Mouse (Mus musculus) T-helper 1 cell (primary cell): ENCODE data around the gene Zc3h12a.

Experiments
- in situ Hi-C: fragments of 300-600 bp; cut with MboI, MseI; formaldehyde crosslinking; loops from one replicate; pipeline ENCODE4 v1.15.1; 2025; ENCODE audit warnings: high pct_unique_total_duplicates

Zc3h12a gene

DNA sequence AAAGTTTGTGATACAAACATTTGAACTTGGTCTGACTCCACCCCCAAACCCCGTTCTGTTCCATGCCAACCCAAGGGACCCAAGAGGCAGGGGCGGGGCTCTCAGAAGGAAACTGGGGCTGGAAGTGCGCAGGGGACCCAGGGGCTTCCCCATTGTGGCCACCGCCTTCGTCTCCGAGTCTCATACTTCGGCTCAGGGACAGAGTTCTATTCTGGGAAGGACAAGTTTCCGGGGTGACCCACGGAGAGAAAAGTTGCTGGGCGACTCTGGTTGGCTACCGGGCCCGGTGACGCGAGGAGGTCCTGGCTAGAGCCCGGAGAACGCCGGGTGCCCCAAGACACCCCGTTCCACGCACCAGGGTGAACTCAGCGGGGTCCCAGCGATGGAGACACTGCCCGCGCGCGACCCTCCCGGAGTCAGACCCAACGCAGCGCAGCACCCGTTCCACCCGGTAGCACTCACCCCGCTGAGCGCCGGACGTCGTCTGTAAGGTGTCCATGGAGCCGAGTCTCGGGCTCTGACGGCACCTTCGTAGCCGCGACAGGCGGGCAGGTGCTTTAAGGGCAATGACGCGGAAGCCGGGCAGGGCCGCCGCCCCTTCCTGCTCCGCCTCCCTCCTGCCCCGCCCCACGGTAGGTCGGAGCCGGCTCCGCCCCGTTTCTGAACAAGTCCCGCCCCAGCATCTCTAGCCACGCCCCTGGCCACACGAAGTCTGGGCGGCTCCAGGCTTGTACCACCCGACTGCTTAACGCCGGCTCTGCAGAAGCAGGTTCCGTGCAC is at the start of gene Zc3h12a:
Gene Zc3h12a (minus strand): TSS at position 536 of the 780 bp plus-strand sequence.
- in situ Hi-C loops: no loop called here

DNA sequence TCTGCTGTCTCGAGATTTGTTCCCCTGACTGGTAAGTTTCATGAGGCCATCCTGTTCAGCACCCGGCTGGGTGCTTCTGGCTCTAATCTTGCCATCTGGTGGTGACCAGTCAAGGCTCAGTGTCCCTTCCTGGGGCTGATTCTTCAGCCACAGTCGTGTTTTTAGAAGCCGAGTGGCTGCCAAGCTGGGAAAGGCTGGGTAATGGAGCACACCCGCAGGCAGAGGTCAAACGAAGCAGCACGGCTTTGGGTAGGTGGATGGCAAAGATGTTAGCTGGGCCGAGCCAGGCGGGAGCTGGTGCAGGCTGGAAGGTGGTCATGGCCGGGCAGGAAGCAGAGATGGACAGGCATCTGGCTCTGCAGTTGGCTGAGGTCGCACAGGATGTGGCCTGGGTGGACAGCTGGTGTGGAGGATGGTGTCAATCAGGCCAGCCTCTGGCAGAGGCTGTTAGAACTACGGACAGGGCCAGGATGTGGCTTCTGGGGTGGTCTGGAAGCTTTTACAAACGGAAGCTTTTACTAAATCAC is 49.1 kb upstream of the Zc3h12a start:
- in situ Hi-C loops: no loop called here

DNA sequence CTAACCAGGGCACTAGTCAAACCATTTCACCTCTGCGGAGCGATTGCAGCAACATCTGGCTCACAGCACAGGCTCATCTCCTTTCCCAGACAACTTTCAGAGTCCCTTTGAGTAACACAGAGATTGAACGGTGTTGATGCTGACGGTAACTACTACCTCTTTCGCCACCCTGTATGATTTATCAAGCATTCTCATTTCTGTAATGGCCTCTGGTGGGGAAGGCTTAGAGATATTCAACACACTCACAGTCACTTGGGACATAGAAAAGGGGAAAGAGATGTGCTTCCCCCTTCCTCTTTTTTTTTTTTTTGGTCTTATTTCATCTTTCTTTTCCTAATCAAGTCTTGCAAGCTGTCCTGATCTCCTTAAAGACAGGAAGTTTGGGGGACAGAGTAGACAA is 48.5 kb upstream of the Zc3h12a start:
- in situ Hi-C loops: no loop called here

DNA sequence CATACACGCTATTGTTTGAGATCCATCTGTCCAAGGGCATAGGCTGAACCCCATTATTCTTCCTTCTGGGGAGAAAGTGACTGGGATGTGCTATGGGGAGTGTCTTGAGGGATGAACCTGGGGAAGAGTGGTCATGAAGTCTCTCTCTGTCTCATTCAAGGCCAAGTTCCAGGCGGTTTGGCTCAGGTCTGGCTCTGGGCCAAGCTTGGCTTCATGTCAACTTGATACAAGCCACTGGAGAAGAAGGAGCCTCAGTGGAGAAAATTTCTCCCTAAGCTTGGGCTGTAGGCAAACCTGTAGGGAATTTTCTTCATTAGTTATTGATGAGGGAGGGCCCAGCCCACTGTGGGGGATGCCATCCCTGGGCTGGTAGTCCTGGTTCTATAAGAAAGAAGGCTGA is 48.0 kb upstream of the Zc3h12a start:
- in situ Hi-C loops: no loop called here

DNA sequence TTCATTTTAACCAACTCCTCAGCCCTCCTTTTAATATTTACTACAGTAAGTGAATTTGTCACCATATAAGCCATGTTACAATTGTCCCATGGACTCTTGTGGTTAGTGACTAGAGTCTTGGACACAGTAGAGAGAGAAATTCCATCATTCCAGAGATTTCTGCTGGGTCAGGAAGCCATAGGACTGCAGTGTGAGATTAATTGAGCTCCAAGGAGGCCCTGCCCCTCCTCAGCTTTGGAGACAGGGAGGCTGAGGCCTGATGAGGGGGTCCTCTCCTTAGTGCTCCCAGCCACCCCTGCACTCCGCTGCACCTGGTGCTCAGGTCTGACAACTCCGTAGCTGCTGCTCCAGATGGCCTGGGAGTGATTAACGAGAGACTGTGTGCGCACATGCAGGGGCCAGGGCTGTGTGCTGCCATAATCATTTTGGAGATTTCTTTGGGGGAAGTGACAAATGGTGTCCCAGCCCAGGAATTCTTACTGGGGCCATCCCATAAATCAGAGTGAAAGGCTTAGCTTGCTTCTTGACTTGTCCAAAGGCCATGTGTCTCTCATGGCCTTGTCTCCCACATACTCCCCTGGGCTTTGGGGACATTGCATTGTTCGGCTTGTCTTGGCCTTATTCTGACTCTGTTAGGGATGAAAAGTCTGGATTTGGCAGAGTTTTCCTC is 47.0 kb upstream of the Zc3h12a start:
- in situ Hi-C loops: no loop called here

DNA sequence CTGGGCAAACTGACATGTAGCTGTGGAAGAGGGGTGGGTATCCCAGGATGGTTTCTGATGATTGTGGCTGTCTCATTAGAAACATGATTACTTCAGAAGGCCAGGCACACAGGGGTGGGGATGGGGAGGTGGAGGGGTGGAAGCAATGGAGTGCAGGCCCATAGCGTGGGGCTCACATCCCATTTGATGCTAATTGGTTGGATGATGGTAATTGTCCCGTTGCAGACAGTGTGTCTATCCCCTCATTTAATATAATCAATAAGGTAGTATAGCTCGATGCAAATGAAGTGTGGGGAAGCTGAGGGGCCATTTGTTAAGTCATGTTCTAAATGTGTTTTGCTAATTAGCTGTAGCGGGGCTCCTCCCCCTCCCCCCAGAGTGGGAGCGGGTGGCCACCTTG is 45.5 kb upstream of the Zc3h12a start:
- in situ Hi-C loops: no loop called here

DNA sequence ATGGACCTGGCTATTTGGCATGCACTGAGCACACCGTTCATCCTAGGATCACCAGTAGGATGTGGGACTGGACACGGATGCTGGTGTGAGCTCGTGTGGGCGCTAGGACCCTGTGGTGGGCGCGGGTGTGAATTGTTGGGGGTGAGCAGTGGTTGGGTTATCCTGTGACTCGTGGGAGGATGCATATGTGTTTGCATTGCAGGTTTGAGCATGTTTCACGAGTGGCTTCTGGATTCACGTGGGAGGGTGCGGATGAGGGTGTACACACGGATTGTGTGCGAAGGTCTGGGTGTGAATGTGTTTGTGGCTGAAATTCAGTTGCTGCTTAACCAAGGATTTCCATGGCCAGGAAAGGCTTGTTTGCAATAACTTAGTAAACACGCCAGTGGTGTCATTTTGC is 45.1 kb upstream of the Zc3h12a start:
- in situ Hi-C loops: no loop called here

DNA sequence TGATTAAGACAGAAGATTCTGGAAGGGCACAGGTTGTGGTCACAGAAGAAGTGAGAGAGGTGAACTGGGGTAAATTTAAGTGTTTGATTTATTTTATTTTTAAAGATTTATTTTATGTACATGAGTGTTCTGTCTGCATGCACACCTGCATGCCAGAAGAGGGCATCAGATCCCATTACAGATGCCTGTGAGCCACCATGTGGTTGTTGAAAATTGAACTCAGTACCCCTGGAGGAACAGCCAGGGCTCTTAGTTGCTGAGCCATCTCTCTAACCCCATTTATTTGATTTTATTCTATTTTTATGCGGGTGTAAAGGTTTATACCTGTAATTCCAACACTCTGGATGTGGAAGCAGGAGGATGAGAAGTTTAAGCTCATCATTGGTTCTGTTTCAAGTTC is 40.1 kb upstream of the Zc3h12a start:
- in situ Hi-C loops: no loop called here

DNA sequence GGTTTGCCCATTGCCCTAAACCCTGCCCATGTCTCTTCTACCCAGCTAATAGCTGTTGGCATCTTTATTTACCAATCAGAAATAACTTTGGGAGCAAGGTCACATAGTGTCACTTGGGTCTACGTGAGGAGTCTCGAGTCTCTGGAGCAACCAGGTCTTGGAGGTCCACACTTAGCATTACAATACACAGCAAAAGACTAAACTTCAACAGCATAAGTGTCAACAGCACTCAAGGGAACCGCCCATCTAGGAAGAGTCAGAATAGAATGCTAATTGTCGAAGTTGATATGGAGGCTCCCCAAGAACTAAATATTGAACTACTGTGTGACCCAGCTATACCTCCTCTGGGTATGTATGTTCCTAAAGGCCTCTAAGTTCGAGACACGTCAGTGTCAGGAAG is 37.2 kb upstream of the Zc3h12a start:
- in situ Hi-C loops: no loop called here

DNA sequence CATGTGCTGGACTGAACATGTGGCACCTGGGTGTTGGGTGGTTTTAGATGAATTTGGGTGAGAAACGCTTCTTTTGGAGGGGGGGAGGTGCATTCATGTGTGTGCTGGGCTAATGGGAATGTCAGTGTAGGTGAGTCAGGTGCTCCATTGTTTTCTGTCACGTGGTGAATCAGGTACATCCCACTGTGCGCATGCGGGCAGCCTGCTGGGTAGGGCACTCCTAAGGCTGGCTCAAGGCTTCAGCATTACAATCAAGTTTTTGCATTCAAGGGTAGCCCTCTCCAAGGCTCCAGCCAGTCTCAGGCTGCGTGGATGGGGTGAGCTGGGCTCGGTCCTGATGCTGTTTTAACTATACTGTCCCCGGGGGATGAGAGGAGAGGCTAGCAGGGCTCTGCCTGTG is 35.1 kb upstream of the Zc3h12a start:
- in situ Hi-C loops: no loop called here

DNA sequence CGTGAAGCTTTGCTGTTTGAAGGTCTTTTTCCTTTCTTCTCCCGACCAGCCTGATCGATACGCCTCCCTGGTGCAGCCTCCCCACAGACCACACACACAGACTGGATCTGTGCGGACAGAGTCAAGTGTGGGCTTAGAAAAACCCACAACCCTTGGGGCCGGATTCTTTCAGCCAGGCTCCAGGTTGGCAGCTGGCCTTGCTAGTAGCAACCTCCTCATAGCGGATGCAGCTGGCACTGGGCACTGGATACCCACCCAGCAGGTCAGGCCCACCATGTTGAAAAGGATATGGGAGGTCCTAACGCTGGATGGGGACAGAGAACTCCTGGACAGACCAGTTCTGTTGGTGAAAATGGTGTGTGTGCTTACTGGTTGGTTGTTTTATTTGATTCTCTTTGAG is 33.8 kb upstream of the Zc3h12a start:
- in situ Hi-C loops: no loop called here

DNA sequence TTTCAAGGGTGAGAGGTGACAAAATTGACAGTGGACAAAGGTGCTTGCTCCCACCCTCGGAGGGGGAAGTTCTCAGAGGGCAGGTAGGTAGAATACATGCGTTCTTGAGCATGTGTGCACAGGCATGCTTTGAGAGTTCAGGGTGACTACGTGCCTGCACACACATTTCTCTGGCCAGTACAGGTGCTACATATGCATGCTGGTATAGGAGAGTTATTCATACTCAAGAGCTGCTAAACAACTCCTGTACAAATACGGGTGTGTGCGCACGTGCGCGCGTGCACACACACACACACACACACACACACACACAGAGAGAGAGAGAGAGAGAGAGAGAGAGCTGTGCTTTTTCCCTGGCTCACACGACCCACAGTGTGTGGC is 33.3 kb upstream of the Zc3h12a start:
- in situ Hi-C loops: no loop called here

DNA sequence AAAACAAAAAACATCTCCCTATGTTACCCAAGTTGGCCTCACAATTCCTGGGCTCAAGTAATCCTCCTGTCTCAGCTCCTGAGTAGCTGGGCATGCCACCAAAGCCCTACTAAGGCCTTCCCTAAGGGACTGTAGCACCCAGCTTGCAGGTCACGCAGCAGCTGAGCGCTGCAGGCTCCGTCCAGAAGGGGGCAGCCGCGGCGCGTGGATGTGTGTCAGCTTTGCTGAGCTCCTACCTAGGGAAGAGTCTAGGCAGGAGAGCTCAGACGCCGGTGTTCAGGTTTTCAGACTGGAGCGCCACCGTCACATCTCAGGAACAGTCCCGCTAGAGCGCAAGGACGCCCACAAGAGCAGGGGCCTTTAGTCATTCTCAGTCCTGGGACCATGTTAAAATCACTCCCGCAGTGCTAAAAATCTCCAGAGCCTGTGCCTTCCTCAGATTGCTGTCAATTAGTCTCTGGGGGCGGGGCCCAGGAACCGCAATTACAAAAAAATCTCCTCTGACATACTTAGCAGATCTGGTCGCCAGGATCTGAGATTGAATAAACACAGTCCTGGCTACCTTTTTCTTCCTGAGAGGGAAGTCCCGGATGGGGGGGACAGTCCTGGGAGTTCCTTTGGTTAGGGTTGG is 32.8 kb upstream of the Zc3h12a start:
- in situ Hi-C loops: no loop called here

DNA sequence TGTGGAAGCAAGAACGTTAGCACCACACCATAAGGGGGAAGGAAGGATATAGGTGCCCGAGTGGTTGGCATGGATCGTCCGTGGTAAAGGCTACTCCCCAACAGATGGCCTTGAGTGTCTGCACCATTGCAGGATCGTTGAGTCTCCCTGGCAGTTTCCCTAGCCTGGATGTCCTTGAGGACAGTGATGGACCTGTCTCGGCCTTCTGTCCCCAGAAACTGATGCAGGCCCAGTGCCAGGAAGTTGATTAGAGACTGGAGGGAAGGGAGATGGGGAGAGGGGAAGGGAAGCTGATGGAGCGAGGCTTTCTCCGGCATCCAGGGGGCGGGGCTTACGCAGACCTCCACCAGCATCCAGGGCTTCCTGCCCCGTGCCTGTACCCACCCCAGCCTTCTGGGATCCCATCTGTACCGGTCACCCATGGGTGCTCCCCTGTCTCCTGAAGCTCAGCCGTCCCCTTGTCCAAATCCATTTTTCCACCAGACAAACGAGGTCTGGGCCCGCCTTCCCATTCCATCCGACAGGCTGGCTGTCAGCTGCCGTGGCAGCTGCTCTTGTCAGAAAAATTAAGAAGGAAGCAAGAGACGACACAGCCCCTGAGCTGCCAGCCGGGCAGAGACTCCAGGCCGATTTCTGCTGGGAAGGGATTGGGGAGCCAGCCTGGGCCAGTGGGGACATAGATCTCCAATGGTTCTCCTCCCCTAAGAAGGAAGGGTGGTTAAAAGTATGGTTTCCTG is 31.1 kb upstream of the Zc3h12a start:
- in situ Hi-C loops: loop anchor here (10.0 kb wide), 1 partner anchor 756 kb away; no protein-coding TSS in a partner anchor

DNA sequence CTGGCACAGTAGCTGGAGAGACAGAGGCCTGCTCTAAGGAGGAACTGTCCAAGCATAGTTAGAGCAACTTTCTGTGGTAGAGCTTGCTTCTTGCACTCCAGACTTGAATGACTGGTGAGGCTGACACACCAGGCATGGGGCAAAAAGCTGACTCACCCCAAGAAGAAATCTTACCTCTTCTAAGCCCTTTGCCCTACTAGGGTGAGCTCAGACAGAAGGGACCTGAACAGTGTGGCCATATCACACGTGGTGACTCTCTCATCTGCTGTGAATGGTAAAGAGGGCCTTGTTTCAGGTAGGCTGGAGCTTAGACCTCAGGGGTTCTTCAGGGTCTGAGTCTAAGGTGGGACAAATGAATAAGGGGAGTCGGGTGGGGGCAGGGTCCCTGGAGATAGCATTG is 30.4 kb upstream of the Zc3h12a start:
- in situ Hi-C loops: loop anchor here (10.0 kb wide), 1 partner anchor 757 kb away; no protein-coding TSS in a partner anchor

DNA sequence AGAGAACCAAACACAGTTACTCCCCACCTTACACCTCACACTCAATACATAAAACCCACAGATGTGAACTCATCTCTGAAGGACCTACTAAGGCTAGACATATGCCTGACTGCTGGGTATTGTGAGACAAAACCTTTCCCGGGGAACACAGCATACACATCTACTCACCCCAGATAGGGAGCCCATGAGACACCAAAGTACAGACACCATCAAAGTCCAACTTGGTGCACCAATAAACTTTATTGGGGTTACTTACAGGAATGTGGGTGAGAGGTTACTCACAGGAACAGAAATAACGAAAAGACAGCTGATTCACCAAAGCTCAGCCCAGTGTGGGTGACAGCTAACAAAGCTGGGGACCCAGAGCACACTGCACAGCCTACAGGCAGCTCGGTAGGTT is 29.7 kb upstream of the Zc3h12a start:
- in situ Hi-C loops: loop anchor here (10.0 kb wide), 1 partner anchor 757 kb away; no protein-coding TSS in a partner anchor

DNA sequence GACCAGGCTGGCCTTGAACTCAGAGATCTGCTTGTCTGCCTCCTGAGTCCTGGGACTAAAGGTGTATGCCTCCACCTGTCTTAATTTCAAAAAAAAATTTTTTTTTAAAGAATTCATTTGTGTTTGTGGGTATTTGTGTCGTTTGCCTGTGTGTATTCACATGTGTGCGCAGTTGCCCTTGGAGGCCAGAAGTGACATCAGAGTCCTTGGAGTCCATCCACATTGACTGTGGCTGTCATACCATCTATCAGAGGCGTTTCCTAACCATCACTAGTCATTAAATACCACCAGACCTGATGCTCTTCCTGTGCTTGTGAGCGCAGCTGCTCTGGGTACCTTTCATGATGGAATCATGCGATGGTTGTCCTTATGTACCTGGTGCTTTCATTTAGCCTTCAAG is 28.0 kb upstream of the Zc3h12a start:
- in situ Hi-C loops: loop anchor here (10.0 kb wide), 1 partner anchor 759 kb away; no protein-coding TSS in a partner anchor

DNA sequence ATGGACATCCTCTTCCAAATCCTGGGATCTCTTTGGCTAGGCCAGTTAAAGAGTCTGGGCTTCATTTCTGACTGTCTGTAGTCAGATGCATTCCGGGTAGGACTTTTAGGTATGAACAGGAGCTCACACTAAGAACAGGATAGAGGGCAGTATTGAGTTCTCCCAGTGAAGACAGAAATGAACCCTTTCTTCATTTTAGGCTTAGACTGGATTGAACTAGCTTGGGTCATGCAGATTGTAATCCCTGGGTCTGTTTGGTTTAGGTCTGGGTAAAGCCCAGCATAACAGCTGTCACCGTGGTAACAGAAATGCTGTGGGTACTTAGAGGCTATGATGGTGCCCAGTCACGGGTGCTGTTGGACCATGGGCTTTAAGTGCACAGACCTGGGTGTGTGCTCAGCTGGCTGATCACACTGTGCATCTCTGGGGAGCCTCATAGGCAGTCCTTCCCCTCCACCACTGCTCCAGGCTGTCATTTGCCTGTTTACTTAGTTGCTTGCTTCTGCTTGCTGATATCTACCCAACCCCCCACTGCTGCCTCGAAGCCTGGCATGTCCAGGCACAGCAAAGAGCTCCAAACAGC is 26.1 kb upstream of the Zc3h12a start:
- in situ Hi-C loops: loop anchor here (10.0 kb wide), 1 partner anchor 761 kb away; no protein-coding TSS in a partner anchor

DNA sequence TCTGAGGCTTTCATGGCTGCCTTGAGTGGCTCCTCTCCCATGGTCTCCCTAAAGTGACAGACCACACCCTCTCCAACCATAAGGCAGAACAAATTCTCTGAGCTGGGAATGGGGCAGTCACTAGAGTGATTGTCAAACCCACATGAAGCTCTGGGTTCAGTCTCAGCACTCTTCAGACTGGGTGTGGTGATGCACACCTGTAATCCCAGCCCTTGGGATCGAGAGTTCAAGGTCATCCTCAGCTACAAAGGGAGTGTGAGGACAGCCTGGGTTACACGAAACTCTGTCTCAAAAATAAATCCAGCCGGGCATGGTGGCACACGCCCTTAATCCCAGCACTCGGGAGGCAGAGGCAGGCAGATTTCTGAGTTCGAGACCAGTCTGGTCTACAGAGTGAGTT is 24.8 kb upstream of the Zc3h12a start:
- in situ Hi-C loops: loop anchor here (10.0 kb wide), 1 partner anchor 762 kb away; no protein-coding TSS in a partner anchor

DNA sequence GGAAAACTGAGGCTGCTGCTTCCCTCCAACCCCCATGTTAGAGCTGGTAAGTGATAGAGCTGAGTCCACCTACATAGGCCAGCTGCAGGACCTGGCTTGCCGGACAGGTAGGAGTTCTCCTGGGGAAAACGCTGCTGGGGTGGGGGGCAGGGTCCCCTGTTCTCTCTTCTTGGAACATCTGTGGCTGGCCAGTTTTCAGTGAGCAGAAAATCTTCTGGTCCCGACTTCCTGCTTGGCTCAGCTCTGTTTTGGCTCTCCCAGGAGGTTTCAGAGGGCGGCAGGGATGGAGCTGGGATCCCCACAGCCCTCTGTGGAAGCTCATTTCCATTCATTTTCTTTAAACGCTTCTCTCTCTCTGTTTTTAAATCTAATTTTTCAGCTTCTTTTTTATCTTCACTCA is 21.8 kb upstream of the Zc3h12a start:
- in situ Hi-C loops: no loop called here

DNA sequence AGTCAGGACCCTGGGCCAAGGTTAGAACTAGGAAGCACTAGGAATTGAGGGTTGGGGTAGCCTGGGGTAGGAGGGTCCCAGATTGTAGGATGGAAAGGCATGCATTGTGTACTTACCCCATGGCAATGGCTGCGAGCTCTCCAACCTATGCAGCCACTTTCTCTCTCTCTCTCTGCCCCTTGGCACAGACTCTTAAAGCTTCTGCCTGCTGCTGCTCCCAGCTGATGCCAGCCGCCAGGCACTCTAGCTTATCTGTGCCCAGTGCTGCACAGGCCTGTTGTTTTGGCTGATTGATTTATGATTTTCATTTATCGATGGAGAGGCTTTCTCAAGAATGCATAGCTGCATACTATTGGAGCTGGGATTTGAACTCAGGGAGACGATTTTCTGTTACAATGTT is 20.3 kb upstream of the Zc3h12a start:
- in situ Hi-C loops: no loop called here
